Mouse (Mus musculus) heart, embryonic 11.5 days (tissue): ENCODE measurements around the gene Lrrc8c. TPM values are rescaled to one million over a fixed set of nuclear protein-coding genes. Genes with fewer than 3 reads are reported as not detected.

Source experiments
- ATAC-seq: fragments of 200-750 bp; cut with Nextera tagmentation; replicated peaks from 2 replicates; pipeline ENCODE4 v1.8.0; 2017; ENCODE audit warnings: moderate library complexity; ENCODE audit not compliant: insufficient number of reproducible peaks, low FRiP score, low TSS enrichment
- H3K27ac ChIP-seq: fragments of 300-500 bp; sonication (generic); 2 replicates; pipeline ENCODE4 v1.5.1; 2014; ENCODE audit warnings: mild to moderate bottlenecking, low read depth, low read length
- H3K27me3 ChIP-seq: fragments of 300-500 bp; sonication (generic); 2 replicates; pipeline ENCODE4 v1.6.1; 2014; ENCODE audit warnings: mild to moderate bottlenecking, low read length, mixed read lengths; ENCODE audit not compliant: control insufficient read depth, insufficient read depth
- H3K36me3 ChIP-seq: fragments of 300-500 bp; sonication (generic); 2 replicates; pipeline ENCODE4 v1.6.1; 2014; ENCODE audit warnings: mild to moderate bottlenecking, low read length, moderate library complexity, mixed read lengths; ENCODE audit not compliant: control insufficient read depth, insufficient read depth
- H3K4me1 ChIP-seq: fragments of 300-500 bp; sonication (generic); 2 replicates; pipeline ENCODE4 v1.6.1; 2014; ENCODE audit warnings: low read length; ENCODE audit not compliant: control insufficient read depth, insufficient read depth
- H3K4me2 ChIP-seq: fragments of 300-500 bp; sonication (generic); 2 replicates; pipeline ENCODE4 v1.6.1; 2014; ENCODE audit warnings: mild to moderate bottlenecking, moderate library complexity
- H3K4me3 ChIP-seq: fragments of 300-500 bp; sonication (generic); 2 replicates; pipeline ENCODE4 v1.5.1; 2014; ENCODE audit warnings: low read depth, low read length
- H3K9ac ChIP-seq: fragments of 300-500 bp; sonication (generic); 2 replicates; pipeline ENCODE4 v1.6.1; 2014; ENCODE audit warnings: mild to moderate bottlenecking, low read depth, low read length, moderate library complexity
- H3K9me3 ChIP-seq: fragments of 300-500 bp; sonication (generic); replicated peaks from 2 replicates; pipeline ENCODE4 v1.6.1; 2016; ENCODE audit warnings: low read length; ENCODE audit not compliant: control insufficient read depth
- WGBS: fragments of 180-500 bp; shearing (Covaris S2); extraction: QIAGEN DNeasy Blood & Tissue Kit; methylation state at CpG from one replicate; pipeline ENCODE4 v1.1.7; 2014; ENCODE audit not compliant: insufficient replicate concordance; 5-methylcytosine and 5-hydroxymethylcytosine counted together
- polyA plus RNA-seq: library from polyadenylated mRNA; unstranded; fragments of >200 nt; fragmentation: Nextera tagmentation; extraction: Ambion mirVana; gene quantifications from 2 replicates; pipeline ENCODE4 v1.2.1, GENCODE M21; 2014

Gene Lrrc8c
- polyA plus RNA-seq, 1 experiment from 2014 or later: 33.5 TPM

DNA sequence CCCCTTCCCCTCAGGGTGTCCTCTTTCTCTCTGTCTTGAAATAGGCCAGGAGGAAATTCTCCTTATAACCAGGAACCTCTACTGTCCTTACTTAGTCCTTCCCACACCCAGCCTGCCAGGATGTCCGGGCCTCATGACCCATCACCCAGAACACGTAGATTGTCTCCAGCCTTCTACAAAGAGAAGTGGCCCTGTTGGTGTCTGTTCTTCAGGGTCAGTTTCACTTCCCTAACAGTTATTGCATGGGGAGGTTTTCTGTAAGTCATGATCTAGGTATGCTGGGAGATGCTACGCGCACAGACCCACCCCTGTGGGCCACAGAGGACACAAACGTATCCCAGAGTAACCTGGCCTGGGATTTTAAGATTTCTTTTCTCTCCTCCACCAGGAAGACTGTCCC, 142.7 kb downstream of the Lrrc8c start:
- H3K9ac ChIP-seq: no peak overlapping the region
- 88% methylated on average over 5 of the region's 5 CpGs for WGBS
- H3K4me1 ChIP-seq: no peaks in the 10 kb centered on the region
- H3K9me3 ChIP-seq: no peaks in the 10 kb centered on the region
- H3K4me3 ChIP-seq: no peak overlapping the region
- H3K27ac ChIP-seq: no peak overlapping the region
- H3K4me2 ChIP-seq: no peak overlapping the region
- no peaks in the 10 kb centered on the region for H3K27me3 ChIP-seq
- no peak for ATAC-seq
- no peaks in the 10 kb centered on the region for H3K36me3 ChIP-seq

Other genes with a start within 250 kb of the Lrrc8c start
- not detected in 2 replicates for gene Gm43302, start 225.7 kb upstream of the Lrrc8c start, polyA plus RNA-seq
- 2.3 and 2.8 TPM in 2 replicates for gene Gbp6, start 225.7 kb upstream of the Lrrc8c start, polyA plus RNA-seq
- gene Lrrc8b, start 103.6 kb upstream of the Lrrc8c start, polyA plus RNA-seq: 6.2 and 8.0 TPM in 2 replicates
- gene Lrrc8d, start 180.6 kb downstream of the Lrrc8c start, polyA plus RNA-seq: 8.3 and 8.4 TPM in 2 replicates